Mouse (Mus musculus): ENCODE results near the gene Cdh18.

Cdh18 gene

DNA sequence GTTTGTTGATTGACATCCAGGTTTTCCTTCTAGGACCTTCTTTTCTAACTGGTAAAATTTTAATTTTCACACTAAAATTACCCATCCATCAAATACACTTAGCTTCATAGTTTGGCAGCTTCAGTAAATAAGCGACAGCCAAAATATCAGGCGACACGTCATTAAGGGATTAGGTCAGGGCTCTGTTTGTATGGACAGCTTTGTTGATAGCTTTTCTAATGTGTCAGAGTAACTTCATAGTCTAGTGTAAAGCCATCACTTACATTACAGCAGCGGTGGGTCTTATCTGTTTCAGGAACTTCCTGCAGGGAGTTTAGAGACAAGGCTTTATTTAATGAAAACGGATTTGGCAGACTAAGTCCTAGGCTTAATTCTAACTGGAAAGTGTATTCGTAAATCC, 904.5 kb downstream of the Cdh18 start:
- no peak for ATAC-seq (ENCODE audit: low TSS enrichment)

DNA sequence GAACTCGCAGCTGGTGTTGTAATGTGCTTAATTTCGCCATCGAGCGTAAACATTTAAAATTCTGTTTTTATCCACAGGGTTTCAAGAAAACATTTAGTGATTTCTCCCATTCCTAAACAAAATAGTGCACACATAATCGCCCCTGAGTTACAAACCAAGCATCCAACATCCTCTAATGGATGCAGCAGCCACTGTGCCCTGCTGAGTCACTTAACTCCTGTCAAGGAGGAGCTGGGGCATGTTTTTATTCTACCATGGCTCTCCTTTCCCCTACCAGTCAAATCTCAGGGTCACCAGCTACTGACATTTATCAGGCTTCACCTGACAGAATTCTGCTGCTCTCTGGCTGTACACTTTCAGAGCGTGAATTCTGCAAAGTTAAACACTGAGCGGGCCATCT, 906.5 kb downstream of the Cdh18 start:
- no peak for ATAC-seq (ENCODE audit: low TSS enrichment)

DNA sequence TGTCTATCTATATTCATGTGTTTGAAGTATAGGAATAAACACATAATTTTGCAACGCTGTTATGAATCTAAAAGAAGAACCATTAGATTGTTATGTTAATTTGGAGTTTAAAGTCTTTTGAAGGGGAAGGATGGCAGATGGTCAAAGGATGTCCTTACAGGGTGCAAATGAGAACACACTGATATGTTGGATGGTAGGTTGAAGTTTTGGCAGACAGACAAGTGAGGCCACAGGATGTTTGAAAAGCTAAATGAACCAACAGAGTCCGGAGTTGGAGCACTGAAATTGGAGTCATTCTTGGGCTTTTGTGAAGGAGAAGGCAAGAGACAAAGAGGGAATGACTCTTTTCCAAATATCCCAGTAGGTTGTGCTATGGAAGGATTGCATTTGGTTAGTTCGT, 908.6 kb downstream of the Cdh18 start:
- ATAC-seq (ENCODE audit: low TSS enrichment), result no peak

DNA sequence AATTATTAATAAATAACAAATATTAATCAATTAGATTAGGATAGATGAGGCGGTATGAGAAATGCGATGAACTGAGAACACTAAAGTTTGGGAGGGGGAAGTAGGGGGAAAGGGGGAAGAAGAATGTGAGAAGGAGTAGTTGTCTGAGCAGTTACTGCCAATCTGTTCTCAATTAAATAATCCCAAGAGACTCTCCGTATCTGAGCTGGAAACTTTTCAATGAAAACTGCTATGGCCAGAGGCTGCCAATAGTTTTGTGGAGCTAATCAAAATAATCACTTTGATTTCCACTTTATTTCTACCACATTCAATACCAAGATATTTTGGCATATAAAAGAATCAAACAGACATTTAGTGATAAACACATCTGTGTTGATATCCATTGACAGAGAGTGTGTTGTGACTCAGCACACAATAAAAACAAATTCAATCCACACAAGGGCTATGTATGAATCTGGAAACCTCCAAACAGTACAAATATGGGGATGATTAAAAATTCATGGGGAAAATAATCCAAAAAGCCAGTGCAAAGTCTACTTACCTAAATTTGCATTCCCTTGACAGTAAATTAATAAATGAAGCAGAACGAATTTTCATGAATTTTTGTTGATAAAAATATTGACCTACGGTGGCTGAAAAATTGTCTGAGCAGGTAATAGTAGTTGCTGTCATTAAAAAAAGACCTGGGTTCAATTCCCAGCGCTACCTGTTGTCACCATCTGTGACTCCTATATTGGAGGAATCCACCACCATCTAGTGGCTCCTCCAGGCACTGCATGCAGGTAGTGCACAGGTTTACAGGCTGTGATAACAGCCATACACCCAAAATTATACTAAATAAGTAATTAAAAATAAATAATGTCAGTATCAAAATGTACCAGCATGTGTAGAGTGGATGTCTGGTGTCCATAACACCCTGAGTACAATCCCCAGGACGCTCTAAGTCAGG, 922.0 kb downstream of the Cdh18 start:
- no peak for ATAC-seq (ENCODE audit: low TSS enrichment)

DNA sequence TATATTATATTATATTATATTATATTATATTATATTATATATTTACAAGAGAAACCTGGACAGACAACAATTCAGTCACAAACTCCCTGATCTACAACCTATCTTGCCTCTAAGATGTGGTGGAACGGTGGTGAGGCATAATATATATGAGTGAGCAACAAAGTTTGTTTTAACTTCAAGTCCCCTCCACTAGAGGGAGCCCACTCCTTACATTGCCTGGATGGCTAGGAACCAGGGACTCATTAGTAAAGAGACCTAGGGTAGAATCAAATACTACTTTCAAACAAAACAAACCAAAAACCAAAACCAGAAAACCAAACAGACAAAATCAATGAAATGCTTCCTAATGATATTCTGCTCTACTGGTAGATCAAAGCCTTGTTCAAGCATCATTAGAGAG, 937.5 kb downstream of the Cdh18 start:
- peak; percentile 89 for ATAC-seq (ENCODE audit: low TSS enrichment)

DNA sequence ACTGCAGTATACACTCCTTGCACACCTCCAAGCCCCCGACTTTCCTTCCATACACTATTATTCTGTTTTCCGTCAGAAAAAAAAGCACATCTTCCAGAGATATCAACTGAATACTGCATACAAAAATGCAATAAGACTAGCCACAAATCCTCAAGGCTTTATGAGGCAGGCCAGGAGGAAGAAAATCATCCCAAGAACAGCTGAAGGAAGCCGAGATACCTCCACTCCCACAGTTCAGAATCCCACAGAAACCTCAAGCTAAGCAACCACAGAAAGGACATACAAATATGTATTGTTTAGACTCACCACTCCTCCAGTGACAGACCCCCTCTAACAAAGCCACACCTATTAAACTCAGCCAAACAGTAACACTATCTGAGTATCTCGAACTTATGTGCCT, 957.7 kb downstream of the Cdh18 start:
- ATAC-seq (ENCODE audit: low TSS enrichment), result no peak

DNA sequence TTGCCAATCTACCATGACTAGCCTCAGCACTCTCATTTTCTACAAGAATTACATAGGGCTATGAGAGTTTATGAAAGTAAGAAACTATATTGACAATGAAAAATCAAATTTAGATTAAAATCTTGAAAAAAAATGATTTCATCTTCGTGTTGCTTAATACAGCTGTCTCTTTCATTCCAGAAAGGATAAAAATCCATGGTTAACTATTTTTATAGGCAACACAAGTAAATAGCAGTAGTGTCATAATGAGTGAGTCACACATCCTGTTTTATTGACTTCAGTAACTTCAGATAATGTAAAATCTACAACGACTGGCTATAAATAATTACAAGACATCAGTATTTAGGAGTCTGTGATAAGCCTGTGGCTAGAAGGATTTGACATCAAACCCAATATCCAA, 960.9 kb downstream of the Cdh18 start:
- ATAC-seq (ENCODE audit: low TSS enrichment), result no peak

DNA sequence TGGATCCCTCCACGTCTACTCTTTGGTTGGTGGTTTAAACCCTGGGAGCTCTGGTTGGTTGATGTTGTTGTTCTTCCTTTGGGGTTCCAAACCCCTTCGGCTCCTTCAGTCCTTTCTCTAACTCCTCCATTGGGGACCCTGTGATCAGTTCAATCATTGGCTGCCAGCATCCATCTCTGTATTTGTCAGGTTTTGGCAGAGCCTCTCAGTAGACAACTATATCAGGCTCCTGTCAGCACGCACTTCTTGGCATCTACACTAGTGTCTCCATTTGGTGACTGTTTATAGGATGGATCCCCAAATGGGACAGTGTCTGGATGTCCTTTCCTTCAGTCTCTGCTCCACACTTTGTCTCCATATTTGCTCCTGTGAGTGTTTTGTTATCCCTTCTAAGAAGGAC, 967.0 kb downstream of the Cdh18 start:
- no peak for ATAC-seq (ENCODE audit: low TSS enrichment)

DNA sequence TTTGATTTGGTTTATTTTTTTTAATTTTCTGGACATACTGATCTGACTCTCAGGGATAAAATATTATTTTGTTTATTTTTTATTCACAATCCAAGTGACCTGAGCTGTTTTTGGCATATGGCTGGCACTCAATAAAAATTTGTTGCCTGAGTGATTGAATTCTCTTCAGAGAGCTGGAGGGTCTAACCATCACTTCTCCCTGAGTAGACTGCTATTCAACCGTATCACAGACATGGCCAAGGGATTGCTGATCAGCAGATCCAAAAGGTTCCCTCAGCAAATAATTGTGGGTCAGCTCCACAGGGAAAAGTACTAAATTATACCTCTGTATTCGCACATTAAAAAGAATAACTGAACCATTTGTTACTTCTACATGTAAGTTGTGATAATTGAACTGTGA, 969.3 kb downstream of the Cdh18 start:
- ATAC-seq (ENCODE audit: low TSS enrichment), result no peak

Data from frontal cortex, adult (tissue).